Mouse (Mus musculus) cortical plate, adult 2 months (tissue): Measurements from ENCODE around the gene Tln2. TPM values are rescaled to one million over a fixed set of nuclear protein-coding genes. Genes with fewer than 3 reads are reported as not detected.

Experiments
- H3K27ac ChIP-seq: fragments of 200-500 bp; 2 replicates; pipeline ENCODE4 v1.5.1; 2012; ENCODE audit warnings: low read length, control low read depth, inconsistent platforms; ENCODE audit not compliant: insufficient read depth
- H3K4me1 ChIP-seq: fragments of 200-500 bp; 2 replicates; pipeline ENCODE4 v1.6.1; 2011; ENCODE audit warnings: low read length; ENCODE audit not compliant: control insufficient read depth, insufficient read depth
- H3K4me3 ChIP-seq: fragments of 200-500 bp; 2 replicates; pipeline ENCODE4 v1.5.1; 2011; ENCODE audit warnings: mild to moderate bottlenecking, low read length, control low read depth; ENCODE audit not compliant: insufficient read depth
- CTCF ChIP-seq: fragments of 200-500 bp; IDR thresholded peaks from 2 replicates; pipeline ENCODE4 v1.5.1; 2011; ENCODE audit warnings: mild to moderate bottlenecking, control low read depth, low read length; ENCODE audit not compliant: insufficient read depth; ENCODE audit errors: extremely low read depth
- POLR2A ChIP-seq: fragments of 200-500 bp; IDR thresholded peaks from 2 replicates; pipeline ENCODE4 v1.6.1; 2011; ENCODE audit warnings: mild to moderate bottlenecking, low read length, control low read depth; ENCODE audit not compliant: insufficient read depth; ENCODE audit errors: extremely low read depth
- polyA plus RNA-seq: library from polyadenylated mRNA; depleted of rRNA; stranded (reverse); fragments of >200 nt; gene quantifications from 2 replicates; pipeline ENCODE4 v1.2.3, GENCODE M21; 2012; rRNA removed

Gene Tln2
- polyA plus RNA-seq, 1 experiment = 36.6 TPM

- Histone ChIP-seq H3K4me1 (no peaks in the 10 kb centered on the region), H3K27ac (no peak overlapping the region), H3K4me3 (no peak overlapping the region)
- TF ChIP-seq POLR2A = no peak
- TF ChIP-seq CTCF = no peak
These were observed 383.4 kb downstream of the Tln2 start for GRCm38 (mm10) chr9:67176073-67176472.

- Histone ChIP-seq H3K4me3 (no peak overlapping the region), H3K4me1 (no peaks in the 10 kb centered on the region), H3K27ac (no peak overlapping the region)
- no peak for TF ChIP-seq CTCF
- TF ChIP-seq POLR2A = no peak
These were observed 385.7 kb downstream of the Tln2 start for GRCm38 (mm10) chr9:67173816-67174215.

- TF ChIP-seq POLR2A = no peak
- TF ChIP-seq CTCF = no peak
- Histone ChIP-seq H3K4me3 (no peak overlapping the region), H3K27ac (no peak overlapping the region), H3K4me1 (no peaks in the 10 kb centered on the region)
These were observed 386.3 kb downstream of the Tln2 start for GRCm38 (mm10) chr9:67173154-67173553.

DNA sequence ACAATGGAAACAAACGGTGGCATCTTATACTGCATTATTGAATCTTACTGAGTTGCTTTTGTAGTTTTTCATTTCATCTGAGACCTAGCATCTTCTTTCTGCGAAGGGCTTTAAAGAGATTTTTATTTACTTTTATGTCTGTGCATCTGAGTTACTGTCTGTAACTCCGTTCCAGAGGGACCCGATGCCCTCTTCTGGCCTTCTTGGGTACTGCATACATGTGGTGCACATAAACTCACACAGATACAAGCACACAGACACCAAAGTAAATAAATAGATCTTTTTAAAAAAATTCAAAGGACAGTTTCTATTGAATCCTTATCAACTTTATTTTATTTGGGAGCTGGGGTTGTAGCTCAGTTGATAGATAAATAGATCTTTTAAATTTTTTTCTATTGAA lies 388.1 kb downstream of the Tln2 start:
- H3K4me1 ChIP-seq = no peaks in the 10 kb centered on the region
- no peak overlapping the region for H3K27ac ChIP-seq
- no peak for TF ChIP-seq POLR2A
- no peak for TF ChIP-seq CTCF
- H3K4me3 ChIP-seq = no peak overlapping the region

DNA sequence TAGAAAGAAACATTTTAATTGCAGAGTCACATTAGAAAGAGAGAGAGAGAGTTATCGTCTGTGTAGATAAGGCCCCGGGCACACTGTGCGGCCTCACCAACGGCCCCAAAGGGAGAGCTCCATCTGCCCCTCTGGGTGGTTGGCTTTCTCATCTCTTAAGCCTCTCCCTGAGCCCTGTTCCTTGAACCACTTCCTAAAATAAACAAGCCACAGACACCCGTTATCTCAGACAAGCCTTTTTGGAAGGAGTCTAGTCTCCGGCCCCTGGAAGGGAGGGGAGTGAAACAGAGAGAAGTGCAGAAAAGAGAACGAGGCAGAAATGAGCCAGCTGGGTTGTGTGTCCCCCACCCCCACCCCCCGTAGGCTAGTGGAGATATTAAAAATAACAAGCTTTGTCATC lies 388.7 kb downstream of the Tln2 start:
- no peak overlapping the region for H3K4me3 ChIP-seq
- no peak overlapping the region for H3K27ac ChIP-seq
- no peak for TF ChIP-seq CTCF
- TF ChIP-seq POLR2A = no peak
- no peaks in the 10 kb centered on the region for H3K4me1 ChIP-seq

GRCm38 (mm10) chr9:67170047-67170446 lies 389.5 kb downstream of the Tln2 start:
- H3K27ac ChIP-seq = no peak overlapping the region
- no peak overlapping the region for H3K4me3 ChIP-seq
- H3K4me1 ChIP-seq = no peaks in the 10 kb centered on the region
- TF ChIP-seq CTCF (no peak), POLR2A (no peak)

Other genes starting within 250 kb of the Tln2 start
- 2.8 and 4.5 TPM in 2 replicates for gene C2cd4b, start 199.7 kb upstream of the Tln2 start, polyA plus RNA-seq